Mouse (Mus musculus) right cerebral cortex, postnatal 36 days (tissue): ENCODE data around the gene Ubl7.
"Not testable (repeated sequence)": the region's sequence is repeated elsewhere in the genome, so short reads cannot be mapped to it uniquely, and the experiment has no call there.

Source experiments
- DNase-seq, 2 experiments: peaks; one replicate each; pipeline ENCODE4 v3.0.0; 2022; ENCODE audit warnings: low spot score in 2 of 2, mixed read lengths in 1 of 2

Gene Ubl7

DNA sequence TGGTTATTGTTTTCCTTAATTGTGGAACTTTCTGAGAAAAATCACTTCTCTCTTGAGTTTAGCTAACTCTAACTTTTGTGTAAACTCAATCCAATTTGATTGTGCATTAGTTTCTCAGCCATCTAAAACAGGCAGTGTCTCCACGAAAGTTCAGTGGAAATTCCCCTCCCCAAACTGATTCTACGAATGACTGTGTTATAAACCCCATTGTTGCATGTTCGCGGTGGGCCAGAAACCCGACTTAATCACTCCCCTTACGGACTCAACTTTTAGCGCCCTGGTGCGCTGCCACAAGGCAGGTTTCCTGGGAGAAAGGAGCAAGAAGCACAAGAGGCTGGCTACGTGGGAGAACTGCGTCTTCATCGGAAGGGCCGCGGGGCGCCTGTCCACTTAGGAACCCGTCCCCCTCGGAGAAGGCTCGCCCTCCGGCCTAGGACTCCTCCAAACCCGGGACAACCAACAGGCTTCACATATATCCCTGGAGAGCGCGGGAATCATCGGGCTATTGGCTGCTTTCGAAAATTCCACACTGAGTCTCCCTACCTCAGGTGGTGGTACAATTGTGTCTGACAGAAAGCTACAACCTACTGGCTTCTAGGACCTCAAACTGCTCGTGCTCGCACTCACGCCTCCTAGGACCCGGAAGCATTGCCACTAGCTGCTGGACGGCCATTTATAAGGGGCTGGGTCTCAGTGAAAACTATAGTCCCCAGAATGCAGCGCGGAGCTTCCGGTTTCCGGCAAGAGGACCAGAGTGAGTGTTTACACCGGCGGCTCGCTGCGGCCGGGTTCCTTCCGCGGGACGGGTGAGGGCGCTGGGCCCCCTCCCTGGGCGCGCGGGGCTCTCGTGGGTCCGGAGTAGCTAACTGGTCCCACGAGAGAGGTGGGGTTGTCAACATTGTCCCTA, at the start of gene Ubl7:
Ubl7 (plus strand) TSS at position 726 of the 907 bp plus-strand sequence.
- DNase-seq = peak; percentile 86 to 91

- peak; percentile 53 to 56 for DNase-seq
Observed at GRCm38 (mm10) chr9:57861951-57862471, 48.8 kb upstream of the Ubl7 start.

- no peak for DNase-seq
Observed at GRCm38 (mm10) chr9:57864336-57864735, 46.4 kb upstream of the Ubl7 start.

GRCm38 (mm10) chr9:57866530-57866929, 44.2 kb upstream of the Ubl7 start:
- DNase-seq = peak; percentile 28 to 36

- DNase-seq = peak; percentile 41 to 45
Observed at GRCm38 (mm10) chr9:57867236-57867635, 43.5 kb upstream of the Ubl7 start.

DNA sequence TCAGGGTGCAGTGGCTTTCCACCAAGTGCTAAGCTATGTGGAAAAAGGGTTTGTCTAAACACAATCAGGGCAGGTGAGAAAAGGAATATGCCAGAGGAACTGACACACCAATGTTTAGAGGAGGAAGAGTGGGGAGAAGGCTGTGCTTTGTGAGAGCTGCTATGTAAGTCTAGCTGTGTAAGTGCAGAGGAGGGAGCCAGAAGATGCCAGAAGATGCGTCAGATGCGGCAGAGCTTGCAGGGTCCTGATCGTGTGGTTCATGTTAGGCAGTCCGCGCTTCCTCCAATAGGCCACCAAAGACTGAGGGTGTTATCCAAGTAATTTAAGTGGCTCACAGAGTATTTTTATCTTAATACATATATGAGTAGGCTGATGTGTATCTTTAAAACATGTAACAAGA, 42.9 kb upstream of the Ubl7 start:
- no peak for DNase-seq

DNA sequence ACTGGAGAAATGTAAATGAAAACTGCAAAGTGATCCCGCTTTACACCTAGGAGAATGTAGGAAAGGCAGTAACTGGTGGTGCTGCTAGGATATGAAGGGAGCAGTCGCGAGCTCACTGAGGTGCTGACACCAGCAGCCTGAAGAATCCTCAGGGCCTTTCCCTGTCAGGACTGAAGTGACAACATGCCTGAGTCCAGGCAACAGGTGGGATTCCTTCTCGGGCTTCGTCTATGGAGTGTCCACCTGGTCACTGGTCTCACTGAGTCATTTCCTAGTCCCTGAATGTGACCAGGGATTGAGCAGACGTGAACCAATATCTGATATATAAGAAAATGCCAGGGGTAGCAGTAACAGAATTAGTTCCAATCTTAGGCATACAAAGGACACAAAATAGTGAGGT, 42.0 kb upstream of the Ubl7 start:
- no peak for DNase-seq

DNA sequence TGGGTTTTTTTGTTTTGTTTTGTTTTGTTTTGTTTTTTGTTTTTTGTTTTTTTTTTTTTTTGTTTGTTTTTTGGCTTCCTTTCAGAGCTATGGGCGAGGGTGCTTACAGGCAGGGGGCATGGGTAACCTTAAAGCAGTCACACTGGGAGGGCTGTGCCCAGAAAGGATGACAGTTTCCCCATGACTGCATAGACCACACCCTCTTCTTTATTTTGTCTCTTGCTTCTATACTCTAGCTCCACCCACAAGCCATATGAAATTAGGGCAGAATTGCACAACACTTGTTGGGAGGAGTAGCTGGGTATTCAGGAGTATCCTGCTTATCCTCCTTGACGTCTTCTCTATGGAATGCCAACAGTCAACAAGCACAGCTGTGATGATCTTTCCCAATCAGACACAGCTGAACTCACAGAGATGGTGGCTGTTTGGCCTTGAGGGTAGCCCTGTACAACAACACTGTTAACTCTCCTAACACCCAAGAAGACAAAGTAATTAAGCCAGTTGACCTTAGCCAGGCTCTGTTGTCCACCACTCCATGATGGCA, 40.4 kb upstream of the Ubl7 start:
- DNase-seq = no peak

- DNase-seq = no peak
Observed at GRCm38 (mm10) chr9:57874134-57874533, 36.6 kb upstream of the Ubl7 start.

- DNase-seq = peak in 1 of 2 experiments; percentile 3
Observed at GRCm38 (mm10) chr9:57874994-57875393, 35.8 kb upstream of the Ubl7 start.

DNA sequence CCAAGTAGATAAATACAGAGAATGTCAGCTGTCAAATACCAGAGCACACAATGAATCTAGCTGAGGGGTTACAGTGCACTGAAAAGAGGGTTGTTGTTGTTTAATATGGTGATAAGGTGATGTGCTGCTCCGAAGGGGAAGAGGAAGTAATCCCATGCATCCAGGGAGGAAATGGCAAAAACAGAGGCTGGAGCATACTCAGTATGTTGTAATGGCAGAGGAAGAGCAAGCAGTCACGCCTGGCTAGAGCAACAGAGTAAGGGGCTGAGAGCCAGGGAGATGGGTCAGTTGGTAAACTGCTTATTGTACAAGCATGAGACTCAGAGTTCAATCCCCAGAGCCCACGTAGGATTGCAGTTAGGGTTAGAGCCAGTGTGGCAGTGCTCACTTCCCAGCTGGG, 31.6 kb upstream of the Ubl7 start:
- DNase-seq = no peak

- DNase-seq = no peak
Observed at GRCm38 (mm10) chr9:57880278-57880677, 30.5 kb upstream of the Ubl7 start.

- DNase-seq = not testable (repeated sequence)
Observed at GRCm38 (mm10) chr9:57881781-57882180, 29.0 kb upstream of the Ubl7 start.

GRCm38 (mm10) chr9:57883413-57883812, 27.4 kb upstream of the Ubl7 start:
- DNase-seq = no peak

- no peak for DNase-seq
Observed at GRCm38 (mm10) chr9:57888119-57888518, 22.7 kb upstream of the Ubl7 start.

- no peak for DNase-seq
Observed at GRCm38 (mm10) chr9:57900478-57900877, 10.3 kb upstream of the Ubl7 start.

DNA sequence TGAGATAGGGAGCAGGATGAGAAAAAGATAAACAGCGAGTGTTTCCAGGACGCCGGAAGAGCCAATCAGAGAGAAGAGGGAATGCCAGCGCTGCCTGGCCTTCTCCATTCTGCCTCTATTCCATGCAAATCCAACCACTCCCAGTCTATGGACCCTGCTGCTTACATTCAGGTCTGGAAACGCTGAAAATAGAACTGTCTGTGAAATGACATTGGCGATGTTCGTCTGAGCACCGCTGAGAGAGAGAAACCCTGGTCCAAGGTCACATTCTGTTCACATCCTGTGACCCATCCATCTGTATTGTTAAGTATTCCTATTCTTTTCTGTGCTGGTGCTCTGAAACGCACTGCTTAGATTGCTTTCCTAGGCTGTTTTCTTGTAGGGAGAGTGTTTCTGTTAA, 9.6 kb upstream of the Ubl7 start:
- DNase-seq = no peak

GRCm38 (mm10) chr9:57901601-57902000, 9.2 kb upstream of the Ubl7 start:
- no peak for DNase-seq

DNA sequence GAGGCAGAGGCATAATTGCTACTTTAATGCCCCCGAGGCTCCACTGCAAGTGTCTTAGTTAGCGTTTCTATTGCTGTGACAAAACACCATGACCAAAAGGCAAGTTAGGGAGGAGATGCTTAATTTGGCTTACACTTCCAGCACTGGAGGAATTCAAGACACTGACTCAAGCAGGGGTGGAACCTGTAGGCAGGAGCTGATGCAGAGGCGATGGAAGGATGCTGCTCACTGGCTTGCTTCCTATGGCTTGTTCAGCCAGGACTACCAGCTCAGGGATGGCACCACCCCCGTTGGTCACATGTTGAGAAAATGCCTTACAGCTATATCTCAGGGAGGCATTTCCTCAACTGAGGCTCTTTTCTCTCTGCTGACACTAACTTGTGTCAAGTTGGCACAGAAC, 8.6 kb upstream of the Ubl7 start:
- peak; percentile 36 to 68 for DNase-seq

- no peak for DNase-seq
Observed at GRCm38 (mm10) chr9:57903589-57904249, 7.1 kb upstream of the Ubl7 start.

DNA sequence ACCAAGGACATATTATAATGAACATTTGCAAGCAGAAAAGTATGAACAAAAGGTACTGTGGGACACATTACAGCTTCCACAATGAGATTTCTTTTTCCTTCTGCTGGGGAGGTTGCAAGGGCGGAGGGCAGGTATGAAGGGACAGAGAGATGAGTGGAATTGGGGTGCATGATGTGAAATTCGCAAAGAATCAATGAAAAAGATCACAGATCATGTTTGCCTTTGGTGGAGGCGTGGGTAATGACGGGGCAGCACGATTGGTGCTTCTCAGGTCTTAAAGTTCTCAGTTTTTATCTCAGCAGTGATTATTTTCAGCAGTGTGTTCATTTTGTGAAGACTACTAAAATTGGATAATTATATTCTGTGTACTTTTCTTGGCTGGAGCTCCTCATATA, 6.5 kb upstream of the Ubl7 start:
- no peak for DNase-seq

- no peak for DNase-seq
Observed at GRCm38 (mm10) chr9:57907206-57907605, 3.6 kb upstream of the Ubl7 start.
